Mouse (Mus musculus): ENCODE results near the gene Fut11. TPM values are rescaled to one million over a fixed set of nuclear protein-coding genes. Genes with fewer than 3 reads are reported as not detected.

Gene Fut11
- polyA plus RNA-seq, 2 experiments, result 3.3 to 4.3 TPM

GRCm38 (mm10) chr14:20696986-20697385 is 2.2 kb downstream of the Fut11 start:
- H3K4me3 ChIP-seq (ENCODE audit: insufficient read depth in 1 of 2, low read depth in 2 of 2, low read length in 2 of 2), result peak overlapping the region in 1 of 2 experiments; percentile 72; a peak in 2 of 4 replicates
- TF ChIP-seq EP300 (IDR thresholded peaks at IDR 0.05; ENCODE audit: low read depth), result no peak
- TF ChIP-seq CTCF (IDR thresholded peaks at IDR 0.05; ENCODE audit: low read depth), result peak; percentile 69
- H3K36me3 ChIP-seq (replicated peaks; ENCODE audit: control insufficient read depth, insufficient read depth, low read depth), result peaks cover 30% of the 10 kb centered on the region
- no peak overlapping the region for H3K9ac ChIP-seq (replicated peaks)
- no peak for DNase-seq (ENCODE audit: low read depth in 3 of 3, low spot score in 3 of 3)
- peaks cover 28 to 35% of the 10 kb centered on the region in 2 experiments for H3K4me1 ChIP-seq (replicated peaks; ENCODE audit: control insufficient read depth in 2 of 2, insufficient read depth in 2 of 2, low read length in 1 of 2)
- H3K9me3 ChIP-seq (ENCODE audit: control insufficient read depth, low read length), result no peaks in the 10 kb centered on the region
- WGBS (ENCODE audit: insufficient replicate concordance), result 29% methylated on average over 1 of the region's 1 CpGs
- no peak overlapping the region for H3K27ac ChIP-seq
- H3K27me3 ChIP-seq (ENCODE audit: control insufficient read depth, insufficient read depth, low read length), result no peaks in the 10 kb centered on the region
- peak overlapping the region; percentile 80 for H3K4me2 ChIP-seq (ENCODE audit: low read depth)
- ATAC-seq (ENCODE audit: insufficient read depth), result no peak

GRCm38 (mm10) chr14:20698515-20698914 is 3.7 kb downstream of the Fut11 start:
- Histone ChIP-seq H3K36me3 (replicated peaks; ENCODE audit: control insufficient read depth, insufficient read depth, low read depth) (peaks cover 17% of the 10 kb centered on the region), H3K9ac (replicated peaks) (peak overlapping the region; percentile 36; the same call in 1 of the 2 replicates), H3K4me3 (ENCODE audit: insufficient read depth in 1 of 2, low read depth in 2 of 2, low read length in 2 of 2) (no peak overlapping the region), H3K4me2 (ENCODE audit: low read depth) (peak overlapping the region; percentile 21), H3K27ac (no peak overlapping the region), H3K4me1 (replicated peaks; ENCODE audit: control insufficient read depth in 2 of 2, insufficient read depth in 2 of 2, low read length in 1 of 2) (peaks cover 29 to 35% of the 10 kb centered on the region in 2 experiments), H3K9me3 (ENCODE audit: control insufficient read depth, low read length) (no peaks in the 10 kb centered on the region), H3K27me3 (ENCODE audit: control insufficient read depth, insufficient read depth, low read length) (no peaks in the 10 kb centered on the region)
- WGBS (ENCODE audit: insufficient replicate concordance), result 36% methylated on average over 2 of the region's 2 CpGs
- TF ChIP-seq EP300 (IDR thresholded peaks at IDR 0.05; ENCODE audit: low read depth) (no peak), CTCF (IDR thresholded peaks at IDR 0.05; ENCODE audit: low read depth) (no peak)
- DNase-seq (ENCODE audit: low read depth in 3 of 3, low spot score in 3 of 3) (no peak), ATAC-seq (ENCODE audit: insufficient read depth) (no peak)

GRCm38 (mm10) chr14:20700362-20700761 is 5.6 kb downstream of the Fut11 start:
- TF ChIP-seq CTCF (IDR thresholded peaks at IDR 0.05; ENCODE audit: low read depth) (no peak), EP300 (IDR thresholded peaks at IDR 0.05; ENCODE audit: low read depth) (no peak)
- DNase-seq (ENCODE audit: low read depth in 3 of 3, low spot score in 3 of 3), result no peak
- Histone ChIP-seq H3K36me3 (replicated peaks; ENCODE audit: control insufficient read depth, insufficient read depth, low read depth) (peaks cover 10% of the 10 kb centered on the region), H3K4me1 (replicated peaks; ENCODE audit: control insufficient read depth in 2 of 2, insufficient read depth in 2 of 2, low read length in 1 of 2) (peaks cover 30 to 31% of the 10 kb centered on the region in 2 experiments), H3K27me3 (ENCODE audit: control insufficient read depth, insufficient read depth, low read length) (no peaks in the 10 kb centered on the region), H3K9ac (replicated peaks) (no peak overlapping the region), H3K4me2 (ENCODE audit: low read depth) (no peak overlapping the region), H3K4me3 (ENCODE audit: insufficient read depth in 1 of 2, low read depth in 2 of 2, low read length in 2 of 2) (no peak overlapping the region), H3K9me3 (ENCODE audit: control insufficient read depth, low read length) (no peaks in the 10 kb centered on the region), H3K27ac (no peak overlapping the region)
- ATAC-seq (ENCODE audit: insufficient read depth), result no peak
- 81% methylated on average over 3 of the region's 3 CpGs for WGBS (ENCODE audit: insufficient replicate concordance)

- WGBS (ENCODE audit: insufficient replicate concordance), result 67% methylated on average over 8 of the region's 8 CpGs
Measured at GRCm38 (mm10) chr14:20701554-20701953, 6.8 kb downstream of the Fut11 start.

DNA sequence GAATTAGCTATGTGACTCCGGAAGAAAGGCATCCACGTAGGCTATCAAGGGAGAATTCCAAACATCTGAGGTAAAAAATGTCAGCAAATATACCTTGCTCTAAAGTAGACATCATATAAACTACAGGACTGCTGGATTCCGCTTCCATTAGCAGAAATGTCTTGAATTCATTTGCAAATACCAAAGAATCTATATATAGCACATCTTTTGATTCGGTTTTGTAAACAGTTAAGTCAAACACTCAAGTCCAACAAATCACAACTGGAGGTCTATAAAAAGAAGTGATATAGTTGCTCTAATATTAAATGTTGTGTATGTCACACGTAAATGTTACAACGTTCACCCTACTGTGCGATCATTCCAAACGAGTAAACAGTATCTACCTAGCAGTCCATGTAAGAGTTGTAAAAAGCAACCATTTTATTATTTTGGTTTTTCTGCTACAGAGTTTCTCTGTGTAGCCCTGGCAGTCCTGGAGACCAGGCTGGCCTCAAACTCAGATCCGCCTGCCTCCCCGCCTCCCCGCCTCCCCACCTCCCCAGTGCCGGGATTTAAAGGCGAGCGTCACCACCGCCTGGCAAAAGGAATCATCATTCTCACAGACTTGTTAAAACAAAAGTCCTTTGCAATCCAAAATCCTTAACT is 7.5 kb downstream of the Fut11 start:
- Histone ChIP-seq H3K27me3 (ENCODE audit: control insufficient read depth, insufficient read depth, low read length) (no peaks in the 10 kb centered on the region), H3K27ac (peak overlapping the region; percentile 86), H3K4me1 (replicated peaks; ENCODE audit: control insufficient read depth in 2 of 2, insufficient read depth in 2 of 2, low read length in 1 of 2) (peaks cover 18 to 21% of the 10 kb centered on the region in 2 experiments), H3K4me3 (ENCODE audit: insufficient read depth in 1 of 2, low read depth in 2 of 2, low read length in 2 of 2) (peak overlapping the region; percentile 88 to 90), H3K9me3 (ENCODE audit: control insufficient read depth, low read length) (no peaks in the 10 kb centered on the region), H3K4me2 (ENCODE audit: low read depth) (peak overlapping the region; percentile 81), H3K36me3 (replicated peaks; ENCODE audit: control insufficient read depth, insufficient read depth, low read depth) (peaks cover 10% of the 10 kb centered on the region), H3K9ac (replicated peaks) (peak overlapping the region; percentile 78)
- 8% methylated on average over 15 of the region's 15 CpGs for WGBS (ENCODE audit: insufficient replicate concordance)
- ATAC-seq (ENCODE audit: insufficient read depth) (peak; percentile 32), DNase-seq (ENCODE audit: low read depth in 3 of 3, low spot score in 3 of 3) (no peak)
- TF ChIP-seq EP300 (IDR thresholded peaks at IDR 0.05; ENCODE audit: low read depth) (no peak), CTCF (IDR thresholded peaks at IDR 0.05; ENCODE audit: low read depth) (no peak)

More at GRCm38 (mm10) chr14:20701554-20701953, 6.8 kb downstream of the Fut11 start:
- Histone ChIP-seq H3K9me3 (ENCODE audit: control insufficient read depth, low read length) (no peaks in the 10 kb centered on the region), H3K36me3 (replicated peaks; ENCODE audit: control insufficient read depth, insufficient read depth, low read depth) (peaks cover 10% of the 10 kb centered on the region), H3K9ac (replicated peaks) (peak overlapping the region; percentile 78; the same call in 1 of the 2 replicates), H3K27ac (no peak overlapping the region), H3K4me2 (ENCODE audit: low read depth) (peak overlapping the region; percentile 81), H3K4me1 (replicated peaks; ENCODE audit: control insufficient read depth in 2 of 2, insufficient read depth in 2 of 2, low read length in 1 of 2) (peaks cover 21 to 23% of the 10 kb centered on the region in 2 experiments), H3K4me3 (ENCODE audit: insufficient read depth in 1 of 2, low read depth in 2 of 2, low read length in 2 of 2) (peak overlapping the region in 1 of 2 experiments; percentile 88; a peak in 3 of 4 replicates), H3K27me3 (ENCODE audit: control insufficient read depth, insufficient read depth, low read length) (no peaks in the 10 kb centered on the region)
- no peak for DNase-seq (ENCODE audit: low read depth in 3 of 3, low spot score in 3 of 3)
- ATAC-seq (ENCODE audit: insufficient read depth), result no peak
- no peak for TF ChIP-seq CTCF (IDR thresholded peaks at IDR 0.05; ENCODE audit: low read depth)
- TF ChIP-seq EP300 (IDR thresholded peaks at IDR 0.05; ENCODE audit: low read depth), result no peak

Measured in liver, embryonic 14.5 days (tissue).